Mouse (Mus musculus) lung, postnatal 14 days (tissue): Measurements from ENCODE around the gene Aldh1a1.
A peak's percentile ranks its signal among the peaks of the same experiment; 100 is the strongest.
"Not testable (repeated sequence)": the region's sequence is repeated elsewhere in the genome, so short reads cannot be mapped to it uniquely, and the experiment has no call there.

Experiments used
- DNase-seq: peaks from one replicate; pipeline ENCODE4 v3.0.0; 2021

Gene Aldh1a1

GRCm38 (mm10) chr19:20557211-20557610, 64.7 kb downstream of the Aldh1a1 start:
- DNase-seq, result no peak

- no peak for DNase-seq
Measured at GRCm38 (mm10) chr19:20558069-20558468, 65.6 kb downstream of the Aldh1a1 start.

- DNase-seq, result no peak
Measured at GRCm38 (mm10) chr19:20558544-20558943, 66.0 kb downstream of the Aldh1a1 start.

GRCm38 (mm10) chr19:20558952-20559351, 66.4 kb downstream of the Aldh1a1 start:
- no peak for DNase-seq

- DNase-seq, result no peak
Measured at GRCm38 (mm10) chr19:20559952-20560351, 67.4 kb downstream of the Aldh1a1 start.

- no peak for DNase-seq
Measured at GRCm38 (mm10) chr19:20562396-20562795, 69.9 kb downstream of the Aldh1a1 start.

GRCm38 (mm10) chr19:20566294-20566693, 73.8 kb downstream of the Aldh1a1 start:
- DNase-seq, result no peak

GRCm38 (mm10) chr19:20567039-20567438, 74.5 kb downstream of the Aldh1a1 start:
- DNase-seq, result no peak

GRCm38 (mm10) chr19:20576984-20577383, 84.5 kb downstream of the Aldh1a1 start:
- DNase-seq, result no peak

GRCm38 (mm10) chr19:20577429-20577828, 84.9 kb downstream of the Aldh1a1 start:
- no peak for DNase-seq

GRCm38 (mm10) chr19:20599951-20600350, 107.4 kb downstream of the Aldh1a1 start:
- no peak for DNase-seq

GRCm38 (mm10) chr19:20601739-20602138, 109.2 kb downstream of the Aldh1a1 start:
- peak; percentile 64 for DNase-seq

- no peak for DNase-seq
Measured at GRCm38 (mm10) chr19:20603212-20603611, 110.7 kb downstream of the Aldh1a1 start.

GRCm38 (mm10) chr19:20603866-20604265, 111.4 kb downstream of the Aldh1a1 start:
- no peak for DNase-seq

- DNase-seq, result no peak
Measured at GRCm38 (mm10) chr19:20614252-20614930, 121.9 kb downstream of the Aldh1a1 start.

- DNase-seq, result no peak
Measured at GRCm38 (mm10) chr19:20622434-20622833, 129.9 kb downstream of the Aldh1a1 start.

- no peak for DNase-seq
Measured at GRCm38 (mm10) chr19:20623416-20623815, 130.9 kb downstream of the Aldh1a1 start.

GRCm38 (mm10) chr19:20631020-20631419, 138.5 kb downstream of the Aldh1a1 start:
- DNase-seq, result no peak

- DNase-seq, result no peak
Measured at GRCm38 (mm10) chr19:20633876-20634691, 141.6 kb downstream of the Aldh1a1 start.

GRCm38 (mm10) chr19:20644346-20644745, 151.8 kb downstream of the Aldh1a1 start:
- DNase-seq, result no peak

- DNase-seq, result not testable (repeated sequence)
Measured at GRCm38 (mm10) chr19:20647496-20647895, 155.0 kb downstream of the Aldh1a1 start.

GRCm38 (mm10) chr19:20650008-20650407, 157.5 kb downstream of the Aldh1a1 start:
- no peak for DNase-seq

GRCm38 (mm10) chr19:20653082-20653676, 160.7 kb downstream of the Aldh1a1 start:
- DNase-seq, result no peak
